Mouse (Mus musculus): ENCODE results near the gene Klc4. TPM values are rescaled to one million over a fixed set of nuclear protein-coding genes. Genes with fewer than 3 reads are reported as not detected.

Klc4 gene
- total RNA-seq, 2 experiments from 2014 or later = 21.6 to 24.1 TPM

GRCm38 (mm10) chr17:46623819-46624557 is 21.8 kb downstream of the Klc4 start:
- DNase-seq (ENCODE audit: low spot score in 2 of 2) = no peak

GRCm38 (mm10) chr17:46622269-46622668 is 23.6 kb downstream of the Klc4 start:
- no peak for DNase-seq (ENCODE audit: low spot score in 2 of 2)

GRCm38 (mm10) chr17:46621324-46621723 is 24.5 kb downstream of the Klc4 start:
- DNase-seq (ENCODE audit: low spot score in 2 of 2) = peak in 1 of 2 experiments; percentile 53

GRCm38 (mm10) chr17:46619683-46620357 is 26.0 kb downstream of the Klc4 start:
- DNase-seq (ENCODE audit: low spot score in 2 of 2) = no peak

GRCm38 (mm10) chr17:46618769-46619682 is 26.8 kb downstream of the Klc4 start:
- DNase-seq (ENCODE audit: low spot score in 2 of 2) = no peak

- DNase-seq (ENCODE audit: low spot score in 2 of 2) = no peak
Observed at GRCm38 (mm10) chr17:46618394-46618768, 27.4 kb downstream of the Klc4 start.

- DNase-seq (ENCODE audit: low spot score in 2 of 2) = no peak
Observed at GRCm38 (mm10) chr17:46617799-46618198, 28.0 kb downstream of the Klc4 start.

GRCm38 (mm10) chr17:46613229-46613628 is 32.6 kb downstream of the Klc4 start:
- no peak for DNase-seq (ENCODE audit: low spot score in 2 of 2)

- DNase-seq (ENCODE audit: low spot score in 2 of 2) = no peak
Observed at GRCm38 (mm10) chr17:46612820-46613219, 33.0 kb downstream of the Klc4 start.

GRCm38 (mm10) chr17:46612189-46612588 is 33.6 kb downstream of the Klc4 start:
- no peak for DNase-seq (ENCODE audit: low spot score in 2 of 2)

- no peak for DNase-seq (ENCODE audit: low spot score in 2 of 2)
Observed at GRCm38 (mm10) chr17:46611316-46611715, 34.5 kb downstream of the Klc4 start.

- DNase-seq (ENCODE audit: low spot score in 2 of 2) = no peak
Observed at GRCm38 (mm10) chr17:46609721-46610514, 35.9 kb downstream of the Klc4 start.

GRCm38 (mm10) chr17:46605987-46606386 is 39.8 kb downstream of the Klc4 start:
- DNase-seq (ENCODE audit: low spot score in 2 of 2) = no peak

GRCm38 (mm10) chr17:46605126-46605525 is 40.7 kb downstream of the Klc4 start:
- no peak for DNase-seq (ENCODE audit: low spot score in 2 of 2)

GRCm38 (mm10) chr17:46603229-46603628 is 42.6 kb downstream of the Klc4 start:
- no peak for DNase-seq (ENCODE audit: low spot score in 2 of 2)

GRCm38 (mm10) chr17:46602212-46602611 is 43.6 kb downstream of the Klc4 start:
- peak in 1 of 2 experiments; percentile 30 for DNase-seq (ENCODE audit: low spot score in 2 of 2)

GRCm38 (mm10) chr17:46600569-46600968 is 45.3 kb downstream of the Klc4 start:
- DNase-seq (ENCODE audit: low spot score in 2 of 2) = no peak

GRCm38 (mm10) chr17:46598963-46599362 is 46.9 kb downstream of the Klc4 start:
- no peak for DNase-seq (ENCODE audit: low spot score in 2 of 2)

- DNase-seq (ENCODE audit: low spot score in 2 of 2) = no peak
Observed at GRCm38 (mm10) chr17:46597956-46598355, 47.9 kb downstream of the Klc4 start.

GRCm38 (mm10) chr17:46595336-46595735 is 50.5 kb downstream of the Klc4 start:
- no peak for DNase-seq (ENCODE audit: low spot score in 2 of 2)

GRCm38 (mm10) chr17:46594606-46595005 is 51.2 kb downstream of the Klc4 start:
- DNase-seq (ENCODE audit: low spot score in 2 of 2) = no peak
